22 mouse cellular contexts compared by ENCODE assay signal in the genomic region with DNA sequence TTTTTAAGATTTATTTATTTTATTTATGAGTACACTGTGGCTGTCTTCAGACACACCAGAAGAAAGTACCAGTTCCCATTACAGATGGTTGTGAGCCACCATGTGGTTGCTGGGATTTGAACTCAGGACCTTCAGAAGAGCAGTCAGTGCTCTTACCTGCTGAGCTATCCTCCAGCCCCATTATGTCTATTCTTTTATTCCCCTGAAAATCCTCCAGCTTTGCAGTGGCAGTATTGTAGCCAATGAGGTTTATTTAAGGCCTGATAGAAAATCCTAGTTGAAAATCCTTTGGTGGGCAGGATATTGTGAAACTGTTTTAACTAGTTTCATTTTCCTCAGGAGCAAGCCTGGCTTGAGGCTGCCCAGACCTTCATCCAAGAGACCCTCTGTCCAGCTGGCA. TPM values are rescaled to one million over a fixed set of nuclear protein-coding genes. Genes with fewer than 3 reads are reported as not detected.
DNase-seq lines count a peak whose midpoint lies in the region; ATAC-seq and TF ChIP-seq lines count a peak whose summit lies in the region.
"Had no signal": no experiment of that assay in that cellular context is flagged by ENCODE, and none has a peak within 500 bp of the region (broad histone marks: within the 10 kb centered on the region; RNA-seq: fewer than 3 reads in every experiment).

No protein-coding gene starts in this region.

- dilution Hi-C loops in CH12.LX (cut with MboI; ENCODE audit: extremely low pct_ligation_motif_present, extremely low pct_unique_long_range_greater_than_20kb, low sequenced_read_pairs), result no loop called here

- no peak overlapping the region for H3K27ac ChIP-seq in embryonic facial prominence, embryonic 13.5 days
- H3K27ac ChIP-seq in embryonic facial prominence, embryonic 10.5 days (replicated peaks), result no peak overlapping the region
- no peak overlapping the region for H3K27ac ChIP-seq in CH12.LX (ENCODE audit: insufficient read depth, low read depth)
- H3K27ac ChIP-seq in MEL (ENCODE audit: control insufficient read depth, low read depth, low read length), result no peak overlapping the region
- no peak overlapping the region; the same call in 1 of the 2 replicates for H3K27ac ChIP-seq in midbrain, embryonic 13.5 days

- no peaks in the 10 kb centered on the region for H3K27me3 ChIP-seq in embryonic facial prominence, embryonic 13.5 days
- no peaks in the 10 kb centered on the region for H3K27me3 ChIP-seq in embryonic facial prominence, embryonic 10.5 days (replicated peaks; ENCODE audit: low read depth, poor library complexity, severe bottlenecking)
- H3K27me3 ChIP-seq in CH12.LX (replicated peaks), result no peaks in the 10 kb centered on the region
- no peaks in the 10 kb centered on the region for H3K27me3 ChIP-seq in MEL (ENCODE audit: control insufficient read depth in 1 of 2, insufficient read depth in 2 of 2, low read length in 2 of 2)
- H3K27me3 ChIP-seq in midbrain, embryonic 13.5 days, result no peaks in the 10 kb centered on the region
- H3K27me3 ChIP-seq: Patski had no signal

- no peak for DNase-seq in embryonic facial prominence, embryonic 10.5 days (ENCODE audit: low spot score)
- no peak for DNase-seq in CH12.LX (ENCODE audit: extremely low read depth)
- DNase-seq in MEL (ENCODE audit: low read depth, low spot score), result no peak
- DNase-seq in kidney, postnatal 10 days, result no peak
- DNase-seq: adrenal gland, adult 2 months; adrenal gland, adult 8-10 months; adrenal gland, postnatal 10 days; adrenal gland, postnatal 14 days; adrenal gland, postnatal 25 days; adrenal gland, postnatal 36 days; B cell, adult 2 months; cerebellum, adult 11 months; cerebellum, adult 11-12 months; cerebellum, adult 18-20 months; cerebellum, adult 2 months; cerebellum, adult 8-10 months had no signal

- no peak for TF ChIP-seq RAD21 in CH12.LX (IDR thresholded peaks at IDR 0.05; ENCODE audit: low read depth, low read length)
- TF ChIP-seq RAD21 in MEL (IDR thresholded peaks at IDR 0.05; ENCODE audit: low read depth, low read length), result no peak

- H3K9me3 ChIP-seq in embryonic facial prominence, embryonic 13.5 days, result no peaks in the 10 kb centered on the region
- no peaks in the 10 kb centered on the region for H3K9me3 ChIP-seq in embryonic facial prominence, embryonic 10.5 days
- H3K9me3 ChIP-seq in CH12.LX (replicated peaks; ENCODE audit: low read length) (no peaks in the 10 kb centered on the region), MEL (replicated peaks; ENCODE audit: insufficient read depth, low read length) (no peaks in the 10 kb centered on the region)
- no peaks in the 10 kb centered on the region for H3K9me3 ChIP-seq in midbrain, embryonic 13.5 days
- H3K9me3 ChIP-seq: G1E had no signal

- peaks cover 47% of the 10 kb centered on the region for H3K36me3 ChIP-seq in embryonic facial prominence, embryonic 13.5 days
- H3K36me3 ChIP-seq in embryonic facial prominence, embryonic 10.5 days (replicated peaks), result peaks cover 59% of the 10 kb centered on the region
- H3K36me3 ChIP-seq in CH12.LX (replicated peaks in 1 of 2; ENCODE audit: control insufficient read depth in 1 of 2, insufficient read depth in 1 of 2, low read length in 1 of 2) (peaks cover 40 to 59% of the 10 kb centered on the region in 2 experiments), MEL (ENCODE audit: control insufficient read depth in 1 of 2, insufficient read depth in 2 of 2, low read length in 2 of 2) (peaks cover 7% of the 10 kb centered on the region in 2 experiments; a peak in 3 of 4 replicates)
- peaks cover 48% of the 10 kb centered on the region for H3K36me3 ChIP-seq in midbrain, embryonic 13.5 days

- in situ Hi-C loops in CH12.LX (cut with MboI; ENCODE audit: low pct_ligation_motif_present, low pct_unique_long_range_greater_than_20kb, low sequenced_read_pairs), result no loop called here

- 0 out of 2 replicates have a peak overlapping the region, but pooled peaks have one; percentile 6 for H3K9ac ChIP-seq in embryonic facial prominence, embryonic 13.5 days
- no peak overlapping the region for H3K9ac ChIP-seq in CH12.LX (ENCODE audit: insufficient read depth, low read depth)
- no peak overlapping the region for H3K9ac ChIP-seq in MEL (ENCODE audit: control insufficient read depth, low read depth, low read length, poor library complexity, severe bottlenecking)
- no peak overlapping the region for H3K9ac ChIP-seq in midbrain, embryonic 13.5 days (replicated peaks)

- TF ChIP-seq CTCF in CH12.LX (conservative IDR thresholded peaks at IDR 0.05 in 1 of 2, IDR thresholded peaks at IDR 0.05 in 1 of 2; ENCODE audit: low read depth in 2 of 2, low read length in 2 of 2) (no peak), MEL (IDR thresholded peaks at IDR 0.05 in 2 of 3, conservative IDR thresholded peaks at IDR 0.05 in 1 of 3; ENCODE audit: control insufficient read depth in 1 of 3, insufficient read depth in 1 of 3, low read depth in 2 of 3, low read length in 3 of 3, poor library complexity in 1 of 3, severe bottlenecking in 1 of 3) (no peak)

- TF ChIP-seq POLR2A in CH12.LX (IDR thresholded peaks at IDR 0.05; ENCODE audit: low read depth, low read length) (no peak), MEL (IDR thresholded peaks at IDR 0.05; ENCODE audit: control insufficient read depth in 1 of 2, insufficient read depth in 1 of 2, low read depth in 1 of 2, low read length in 2 of 2, poor library complexity in 1 of 2) (no peak)

- H3K79me2 ChIP-seq in CH12.LX (replicated peaks; ENCODE audit: control insufficient read depth, extremely low read depth, insufficient read depth, poor library complexity, severe bottlenecking) (peaks cover 18% of the 10 kb centered on the region), MEL (ENCODE audit: control insufficient read depth, insufficient read depth, low read length, poor library complexity) (peaks cover 13% of the 10 kb centered on the region)

- H3K4me2 ChIP-seq in embryonic facial prominence, embryonic 13.5 days, result no peak overlapping the region
- H3K4me2 ChIP-seq in CH12.LX (ENCODE audit: insufficient read depth, low read depth, poor library complexity, severe bottlenecking), result no peak overlapping the region
- H3K4me2 ChIP-seq in midbrain, embryonic 13.5 days (replicated peaks), result no peak overlapping the region

- TF ChIP-seq EP300 in CH12.LX (IDR thresholded peaks at IDR 0.05; ENCODE audit: low read length), result no peak
- TF ChIP-seq EP300 in MEL (IDR thresholded peaks at IDR 0.05; ENCODE audit: low read depth in 1 of 2, low read length in 2 of 2), result no peak

- ATAC-seq in embryonic facial prominence, embryonic 13.5 days (ENCODE audit: insufficient number of reproducible peaks, insufficient read depth, low FRiP score, low TSS enrichment, low read depth), result no peak
- ATAC-seq in midbrain, embryonic 13.5 days, result no peak
- ATAC-seq: activated CD4-positive, CD25-positive, alpha-beta regulatory T cell, adult 4 months; CD4-positive, CD25-positive, alpha-beta regulatory T cell, adult 4 months; Patski had no signal

- H3K4me3 ChIP-seq in embryonic facial prominence, embryonic 13.5 days, result no peak overlapping the region
- H3K4me3 ChIP-seq in embryonic facial prominence, embryonic 10.5 days, result no peak overlapping the region
- H3K4me3 ChIP-seq in CH12.LX (replicated peaks in 1 of 3; ENCODE audit: low read depth in 2 of 3, low read length in 2 of 3, poor library complexity in 1 of 3), result no peak overlapping the region
- H3K4me3 ChIP-seq in MEL (ENCODE audit: control insufficient read depth in 1 of 2, insufficient read depth in 1 of 2, low read depth in 2 of 2, low read length in 2 of 2), result no peak overlapping the region
- no peak overlapping the region for H3K4me3 ChIP-seq in midbrain, embryonic 13.5 days (replicated peaks)

- H3K4me1 ChIP-seq in embryonic facial prominence, embryonic 13.5 days, result peaks cover 9% of the 10 kb centered on the region
- H3K4me1 ChIP-seq in embryonic facial prominence, embryonic 10.5 days, result peaks cover 8% of the 10 kb centered on the region
- peaks cover 5 to 21% of the 10 kb centered on the region in 2 experiments; a peak in 3 of 4 replicates for H3K4me1 ChIP-seq in CH12.LX (ENCODE audit: control insufficient read depth in 1 of 2, insufficient read depth in 2 of 2)
- peaks cover 2 to 11% of the 10 kb centered on the region in 2 experiments; a peak in 3 of 4 replicates for H3K4me1 ChIP-seq in MEL (ENCODE audit: control insufficient read depth in 1 of 2, insufficient read depth in 2 of 2, low read length in 2 of 2)
- peaks cover 15% of the 10 kb centered on the region for H3K4me1 ChIP-seq in midbrain, embryonic 13.5 days (replicated peaks)

RNA-seq across cellular contexts. Expression of a gene that starts 5.0 kb away (rescaled TPM):
- polyA plus RNA-seq in embryonic facial prominence, embryonic 13.5 days (2015; fragmentation: Nextera tagmentation; extraction: Ambion mirVana), result 53.5 and 55.8 TPM in 2 replicates
- polyA plus RNA-seq in embryonic facial prominence, embryonic 10.5 days (2016; fragmentation: Nextera tagmentation; extraction: Ambion mirVana), result 100 and 103 TPM in 2 replicates
- 40.1 and 44.8 TPM in 2 replicates for total RNA-seq in CH12.LX (2012; rRNA removed)
- total RNA-seq in CH12.LX (2014; rRNA removed), result 20.5 and 22.7 TPM in 2 replicates
- polyA plus RNA-seq in CH12.LX (2012; ENCODE audit: insufficient read length, low read depth), result 44.1 and 69.8 TPM in 2 replicates
- total RNA-seq in MEL (2012; rRNA removed), result 16.0 and 19.5 TPM in 2 replicates
- 10 to 100 TPM in 1 of 2 experiments, not detected in 1; 59.1 TPM for polyA plus RNA-seq in MEL (2012; ENCODE audit: insufficient read depth in 1 of 2, insufficient read length in 2 of 2, low read depth in 1 of 2, low replicate concordance in 2 of 2, missing spikeins in 1 of 2)
- polyA plus RNA-seq in midbrain, embryonic 13.5 days (2015; fragmentation: Nextera tagmentation; extraction: Ambion mirVana), result 51.2 and 58.8 TPM in 2 replicates

RNA-seq across cellular contexts. Expression of a gene that starts 12.4 kb away (rescaled TPM):
- 42.7 and 44.4 TPM in 2 replicates for polyA plus RNA-seq in embryonic facial prominence, embryonic 13.5 days (2015; fragmentation: Nextera tagmentation; extraction: Ambion mirVana)
- 70.1 and 71.9 TPM in 2 replicates for polyA plus RNA-seq in embryonic facial prominence, embryonic 10.5 days (2016; fragmentation: Nextera tagmentation; extraction: Ambion mirVana)
- total RNA-seq in CH12.LX (2012; rRNA removed) (110 and 132 TPM in 2 replicates), CH12.LX (2014; rRNA removed) (61.9 and 65.0 TPM in 2 replicates), MEL (2012; rRNA removed) (124 and 130 TPM in 2 replicates)
- polyA plus RNA-seq in CH12.LX (2012; ENCODE audit: insufficient read length, low read depth) (66.5 and 72.9 TPM in 2 replicates), MEL (2012; ENCODE audit: insufficient read depth in 1 of 2, insufficient read length in 2 of 2, low read depth in 1 of 2, low replicate concordance in 2 of 2, missing spikeins in 1 of 2) (100 to 1,000 TPM in 1 of 2 experiments, 10 to 100 TPM in 1; 63.5 to 149 TPM)
- 25.7 and 26.0 TPM in 2 replicates for polyA plus RNA-seq in midbrain, embryonic 13.5 days (2015; fragmentation: Nextera tagmentation; extraction: Ambion mirVana)

RNA-seq across cellular contexts. Expression of a gene that starts 24.8 kb away (rescaled TPM):
- polyA plus RNA-seq in embryonic facial prominence, embryonic 13.5 days (2015; fragmentation: Nextera tagmentation; extraction: Ambion mirVana), result 152 and 153 TPM in 2 replicates
- polyA plus RNA-seq in embryonic facial prominence, embryonic 10.5 days (2016; fragmentation: Nextera tagmentation; extraction: Ambion mirVana), result 215 and 218 TPM in 2 replicates
- total RNA-seq in CH12.LX (2012; rRNA removed), result 170 and 177 TPM in 2 replicates
- total RNA-seq in CH12.LX (2014; rRNA removed), result 181 and 190 TPM in 2 replicates
- polyA plus RNA-seq in CH12.LX (2012; ENCODE audit: insufficient read length, low read depth), result 178 and 200 TPM in 2 replicates
- 120 and 124 TPM in 2 replicates for total RNA-seq in MEL (2012; rRNA removed)
- polyA plus RNA-seq in MEL (2012; ENCODE audit: insufficient read depth in 1 of 2, insufficient read length in 2 of 2, low read depth in 1 of 2, low replicate concordance in 2 of 2, missing spikeins in 1 of 2), result 100 to 1,000 TPM; 159 to 170 TPM
- polyA plus RNA-seq in midbrain, embryonic 13.5 days (2015; fragmentation: Nextera tagmentation; extraction: Ambion mirVana), result 61.3 and 62.6 TPM in 2 replicates

RNA-seq across cellular contexts. Expression of a gene that starts 38.8 kb away (rescaled TPM):
- 8.9 and 10.3 TPM in 2 replicates for polyA plus RNA-seq in embryonic facial prominence, embryonic 13.5 days (2015; fragmentation: Nextera tagmentation; extraction: Ambion mirVana)
- 5.3 and 5.9 TPM in 2 replicates for polyA plus RNA-seq in embryonic facial prominence, embryonic 10.5 days (2016; fragmentation: Nextera tagmentation; extraction: Ambion mirVana)
- total RNA-seq in CH12.LX (2012; rRNA removed), result 9.7 and 11.1 TPM in 2 replicates
- total RNA-seq in CH12.LX (2014; rRNA removed), result 5.1 and 7.3 TPM in 2 replicates
- 5.4 and 6.2 TPM in 2 replicates for polyA plus RNA-seq in CH12.LX (2012; ENCODE audit: insufficient read length, low read depth)
- total RNA-seq in MEL (2012; rRNA removed), result 9.2 and 10.2 TPM in 2 replicates
- polyA plus RNA-seq in MEL (2012; ENCODE audit: insufficient read depth in 1 of 2, insufficient read length in 2 of 2, low read depth in 1 of 2, low replicate concordance in 2 of 2, missing spikeins in 1 of 2), result 1 to 10 TPM in 1 of 2 experiments, not detected in 1; 9.3 TPM
- polyA plus RNA-seq in midbrain, embryonic 13.5 days (2015; fragmentation: Nextera tagmentation; extraction: Ambion mirVana), result 11.3 and 13.5 TPM in 2 replicates

RNA-seq across cellular contexts. Expression of a gene that starts 45.7 kb away (rescaled TPM):
- 50.1 and 59.3 TPM in 2 replicates for polyA plus RNA-seq in embryonic facial prominence, embryonic 13.5 days (2015; fragmentation: Nextera tagmentation; extraction: Ambion mirVana)
- 87.7 and 93.0 TPM in 2 replicates for polyA plus RNA-seq in embryonic facial prominence, embryonic 10.5 days (2016; fragmentation: Nextera tagmentation; extraction: Ambion mirVana)
- 106 and 160 TPM in 2 replicates for total RNA-seq in CH12.LX (2012; rRNA removed)
- 154 and 158 TPM in 2 replicates for total RNA-seq in CH12.LX (2014; rRNA removed)
- 95.5 and 111 TPM in 2 replicates for polyA plus RNA-seq in CH12.LX (2012; ENCODE audit: insufficient read length, low read depth)
- 182 and 207 TPM in 2 replicates for total RNA-seq in MEL (2012; rRNA removed)
- 100 to 1,000 TPM in 1 of 2 experiments, not detected in 1; 159 TPM for polyA plus RNA-seq in MEL (2012; ENCODE audit: insufficient read depth in 1 of 2, insufficient read length in 2 of 2, low read depth in 1 of 2, low replicate concordance in 2 of 2, missing spikeins in 1 of 2)
- 30.4 and 31.6 TPM in 2 replicates for polyA plus RNA-seq in midbrain, embryonic 13.5 days (2015; fragmentation: Nextera tagmentation; extraction: Ambion mirVana)
